Mouse (Mus musculus) thymus, adult 18-20 months (tissue): ENCODE results near the gene Acta2.
"Not testable (repeated sequence)": the region's sequence is repeated elsewhere in the genome, so short reads cannot be mapped to it uniquely, and the experiment has no call there.

ENCODE experiments used
- DNase-seq, 2 experiments: peaks; one replicate each; pipeline ENCODE4 v3.0.0; 2022; ENCODE audit warnings: mixed read lengths in 2 of 2

Gene Acta2

GRCm38 (mm10) chr19:34219260-34219968 is 36.0 kb downstream of the Acta2 start:
- DNase-seq: peak in 1 of 2 experiments; percentile 54

- peak in 1 of 2 experiments; percentile 55 for DNase-seq
Measured at GRCm38 (mm10) chr19:34217761-34218160, 37.6 kb downstream of the Acta2 start.

- peak; percentile 58 to 78 for DNase-seq
Measured at GRCm38 (mm10) chr19:34216956-34217355, 38.4 kb downstream of the Acta2 start.

DNA sequence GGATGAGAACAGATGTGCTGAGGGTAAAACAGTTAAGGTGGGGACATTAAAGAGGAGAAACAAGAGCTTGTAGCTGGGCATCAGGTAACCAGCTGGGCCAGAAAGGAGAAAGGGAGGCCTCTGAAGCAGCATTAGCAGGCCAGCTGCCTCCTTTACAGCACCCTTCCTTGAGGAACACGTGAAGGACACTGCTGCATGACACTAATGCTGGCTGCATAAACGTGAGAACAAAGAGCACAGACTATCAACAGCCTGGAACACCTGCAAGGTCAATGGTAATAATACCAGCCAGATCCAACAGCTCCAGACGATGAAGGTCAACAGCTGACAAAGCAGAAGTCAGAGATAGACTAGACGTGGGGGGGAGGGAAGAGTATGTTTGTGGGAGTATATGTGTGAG is 41.3 kb downstream of the Acta2 start:
- no peak for DNase-seq

DNA sequence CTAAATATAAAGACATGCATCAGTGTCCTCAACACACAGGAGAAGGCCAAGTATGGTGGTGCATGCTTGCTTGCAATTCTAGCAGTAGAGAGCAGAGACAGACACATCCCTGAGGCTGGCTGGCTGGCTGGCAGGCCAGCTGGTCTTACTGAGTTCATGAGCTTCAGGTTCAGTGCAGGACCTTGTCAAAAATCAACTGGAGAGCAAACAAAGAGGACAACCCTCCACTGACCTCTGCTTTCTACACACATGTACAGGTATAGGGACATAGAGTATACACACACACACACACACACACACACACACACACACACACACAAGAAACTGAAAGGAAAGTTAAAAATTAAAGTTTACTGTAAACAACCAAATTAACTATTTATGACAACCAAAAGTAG is 42.1 kb downstream of the Acta2 start:
- no peak for DNase-seq

DNA sequence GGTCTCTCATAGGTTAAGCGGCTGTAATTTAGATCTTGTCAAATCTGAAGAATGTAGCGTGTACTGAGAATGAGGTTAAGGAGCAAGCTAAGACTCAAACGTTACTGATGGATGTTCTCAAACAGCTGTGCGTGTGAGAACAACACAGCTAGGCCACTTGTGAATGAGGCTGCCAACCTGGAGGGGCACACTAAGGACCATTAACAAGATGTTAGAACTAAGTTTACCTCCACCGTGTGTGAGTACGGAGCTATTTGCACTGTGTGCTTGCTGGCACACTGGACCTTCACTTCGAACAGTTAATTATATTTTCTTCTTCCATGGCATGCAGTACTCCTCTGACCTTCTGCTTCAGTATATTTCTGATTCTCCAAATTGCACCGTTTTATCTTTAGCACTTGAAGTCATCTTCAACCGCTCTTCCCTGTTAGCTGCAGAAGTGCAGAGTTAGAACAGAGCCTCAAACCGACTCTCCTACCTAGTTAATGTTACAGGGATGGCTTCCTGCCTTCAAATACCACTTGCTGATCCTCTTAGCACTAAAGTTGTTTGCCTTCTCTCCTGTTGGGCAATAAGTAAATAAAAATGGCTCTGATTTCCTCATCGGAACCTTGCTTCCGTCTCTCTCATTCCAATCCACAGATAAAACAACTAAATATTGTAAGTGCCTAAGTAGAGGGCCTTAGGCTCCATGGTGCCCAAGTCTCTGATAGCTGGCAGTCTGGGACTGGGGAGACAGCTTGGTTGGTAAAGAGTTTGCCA is 42.7 kb downstream of the Acta2 start:
- no peak for DNase-seq

DNA sequence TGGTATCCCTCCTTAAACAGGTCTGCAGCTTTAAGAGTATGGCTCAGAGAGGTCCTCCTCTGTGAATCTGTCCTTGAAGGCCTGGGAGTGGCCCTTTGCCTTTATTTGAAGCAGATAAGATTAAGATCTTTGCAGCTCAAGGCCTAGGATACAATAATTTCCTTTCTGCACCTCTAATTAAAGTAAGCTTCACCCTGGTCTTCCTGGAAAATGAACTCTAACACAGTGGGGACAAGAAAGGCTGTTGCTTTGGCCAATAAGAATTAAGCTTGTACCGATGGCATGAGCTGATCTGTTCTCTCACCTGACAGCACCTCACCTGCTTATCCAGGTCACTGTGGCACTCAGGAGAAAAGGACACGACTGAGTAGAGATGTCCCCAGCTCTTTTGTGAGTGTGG is 44.5 kb downstream of the Acta2 start:
- DNase-seq: no peak

GRCm38 (mm10) chr19:34209930-34210581 is 45.3 kb downstream of the Acta2 start:
- no peak for DNase-seq

DNA sequence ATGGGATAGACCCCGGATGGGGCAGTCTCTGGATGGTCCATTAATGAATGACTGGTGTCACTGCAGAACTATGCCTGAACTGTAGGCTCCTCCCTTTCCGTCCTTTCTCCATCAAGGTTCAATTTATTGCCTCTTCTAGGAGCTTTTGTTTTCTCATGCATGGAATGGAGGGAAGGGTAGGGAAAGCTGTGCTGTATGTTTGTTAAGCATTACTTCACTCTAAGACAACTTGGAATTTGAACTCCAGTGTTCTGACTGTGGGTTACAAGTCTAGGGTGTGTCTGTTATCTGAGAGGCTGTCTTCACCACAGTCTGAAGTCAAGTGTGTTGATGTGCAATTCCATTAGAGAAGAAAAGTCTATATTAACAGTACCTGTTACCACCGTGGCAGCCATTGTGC is 46.4 kb downstream of the Acta2 start:
- no peak for DNase-seq

DNA sequence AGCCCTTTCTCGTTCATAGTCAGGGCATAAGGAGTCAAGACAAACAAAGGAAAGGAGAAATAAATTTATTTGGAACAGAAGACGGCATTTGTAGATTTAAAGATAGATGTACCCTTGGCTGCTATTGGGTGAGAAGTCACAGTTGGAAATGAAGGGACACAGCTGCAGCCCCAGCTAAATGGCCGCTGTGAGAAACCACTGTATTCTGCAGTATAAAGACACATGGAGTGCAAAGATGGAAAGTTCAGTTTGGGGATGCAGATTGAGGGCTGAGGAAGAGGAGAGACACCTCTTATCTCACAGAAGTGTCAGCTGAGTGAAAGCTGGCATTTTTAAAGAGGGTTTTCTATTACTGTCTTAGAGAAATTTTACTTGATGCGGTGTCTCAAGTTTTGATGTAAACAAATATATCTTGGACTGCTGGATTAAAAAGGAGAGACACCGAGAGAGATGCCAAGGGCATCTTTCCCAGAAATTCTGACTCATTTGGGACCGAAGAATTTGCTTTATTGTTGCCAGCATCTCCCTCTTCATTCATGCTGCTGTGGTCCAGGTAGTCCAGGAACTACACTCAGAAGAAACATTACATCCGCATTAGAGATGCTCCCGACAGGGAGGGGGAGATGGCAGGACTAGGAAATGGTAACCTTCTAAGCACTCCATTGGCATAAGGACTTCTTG is 48.5 kb downstream of the Acta2 start:
- DNase-seq: no peak

DNA sequence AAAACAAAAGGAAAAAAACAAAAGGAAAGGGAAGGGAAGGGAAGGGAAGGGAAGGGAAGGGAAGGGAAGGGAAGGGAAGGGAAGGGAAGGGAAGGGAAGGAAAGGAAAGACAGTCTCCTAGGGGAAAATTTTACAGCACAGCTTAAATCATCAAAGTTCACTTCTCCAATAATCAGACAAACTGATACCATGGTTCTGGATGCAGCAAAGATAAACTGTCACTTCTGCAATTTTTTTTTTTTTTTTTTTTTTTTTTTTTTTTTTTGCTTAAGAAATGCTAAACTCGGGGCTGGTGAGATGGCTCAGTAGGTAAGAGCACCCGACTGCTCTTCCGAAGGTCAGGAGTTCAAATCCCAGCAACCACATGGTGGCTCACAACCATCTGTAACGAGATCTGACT is 49.3 kb downstream of the Acta2 start:
- not testable (repeated sequence) for DNase-seq

DNA sequence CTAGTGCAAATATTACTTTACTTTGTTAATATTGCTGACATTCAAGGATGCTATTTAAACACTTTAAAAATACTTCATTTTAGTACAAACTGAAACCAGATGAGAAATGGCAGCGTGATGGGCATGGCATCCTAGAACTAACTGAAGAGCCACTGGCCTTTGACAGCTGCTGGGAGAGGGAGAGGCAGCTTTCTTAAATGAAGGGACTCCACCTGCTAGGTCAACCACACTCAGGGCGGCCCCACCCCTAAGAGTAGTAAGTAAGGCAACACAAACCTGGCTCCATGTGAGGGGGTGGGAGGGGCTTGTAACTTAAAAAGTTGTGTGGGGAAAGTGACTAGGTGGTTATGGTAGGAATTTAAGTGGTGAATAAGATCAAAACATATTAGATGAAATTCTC is 52.7 kb downstream of the Acta2 start:
- no peak for DNase-seq

GRCm38 (mm10) chr19:34199488-34199887 is 55.9 kb downstream of the Acta2 start:
- DNase-seq: no peak

GRCm38 (mm10) chr19:34198901-34199300 is 56.5 kb downstream of the Acta2 start:
- no peak for DNase-seq

GRCm38 (mm10) chr19:34198066-34198465 is 57.3 kb downstream of the Acta2 start:
- no peak for DNase-seq

- no peak for DNase-seq
Measured at GRCm38 (mm10) chr19:34195031-34195430, 60.4 kb downstream of the Acta2 start.

DNA sequence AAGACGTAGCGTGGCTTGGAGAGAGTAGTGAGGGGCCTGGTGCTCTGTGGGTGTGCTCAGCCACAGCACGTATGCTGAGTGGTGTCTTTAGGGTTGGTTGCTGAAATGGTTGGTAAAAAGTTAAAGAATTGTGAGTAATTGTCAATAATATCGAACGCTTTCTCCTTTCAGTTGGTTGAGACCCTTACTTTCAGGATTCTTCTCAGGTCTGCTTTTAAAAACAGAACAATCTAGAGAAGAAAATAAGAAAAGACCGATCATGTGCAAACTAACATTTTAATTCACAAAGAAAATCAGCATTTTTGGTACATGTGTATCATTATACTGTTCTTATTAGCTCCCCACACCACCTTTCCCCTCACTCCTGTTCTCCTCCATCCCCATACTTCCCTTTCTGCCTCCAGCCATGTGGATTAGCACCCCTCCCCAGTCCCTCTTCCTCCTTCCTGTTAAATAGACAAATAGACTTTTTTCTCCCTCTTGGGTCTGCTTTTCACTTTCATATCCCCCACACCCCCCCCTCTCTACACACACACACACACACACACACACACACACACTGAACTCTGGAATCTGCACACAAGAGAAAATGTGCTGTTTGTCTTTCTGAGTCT is 61.2 kb downstream of the Acta2 start:
- no peak for DNase-seq

DNA sequence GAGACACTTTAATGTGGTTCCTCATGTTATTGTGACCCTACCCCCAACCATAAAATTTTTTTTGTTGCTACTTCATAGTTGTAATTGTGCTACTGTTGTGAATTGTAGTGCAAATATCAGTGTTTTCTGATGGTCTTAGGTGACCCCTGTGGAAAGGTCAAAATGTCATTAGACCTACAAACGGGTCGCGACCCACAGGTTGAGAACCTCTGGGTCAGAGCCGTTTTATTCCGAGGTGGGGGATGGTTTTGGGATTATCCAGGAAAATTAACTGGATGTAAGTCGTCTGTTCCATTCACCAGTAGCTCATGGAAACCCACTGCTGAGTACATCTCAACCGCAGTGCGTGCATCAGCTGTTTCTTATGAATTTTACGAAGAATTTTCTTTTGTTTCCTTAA is 61.7 kb downstream of the Acta2 start:
- no peak for DNase-seq

DNA sequence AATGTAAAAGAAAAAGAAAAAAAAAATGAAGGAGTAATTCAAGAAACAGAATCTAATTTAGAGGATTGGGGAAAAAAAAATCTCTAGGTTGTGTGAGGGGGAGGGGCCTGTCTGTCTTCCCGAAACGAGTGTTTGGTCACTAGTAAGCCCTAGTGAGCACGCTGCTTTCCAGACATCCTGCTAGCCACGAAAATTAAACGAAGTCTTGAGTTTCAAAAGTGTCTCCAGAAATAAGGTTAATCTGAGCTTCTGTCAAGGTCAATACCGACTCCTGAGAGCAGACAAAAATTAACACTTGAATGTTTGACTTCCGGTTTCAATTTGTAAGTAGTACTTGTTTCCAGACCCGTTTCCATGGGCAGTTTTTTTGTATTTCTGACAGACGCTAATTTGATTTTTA is 62.2 kb downstream of the Acta2 start:
- no peak for DNase-seq

GRCm38 (mm10) chr19:34192008-34192963 is 63.1 kb downstream of the Acta2 start, which contains the start of gene Stambpl1:
Gene Stambpl1, plus strand, starts transcription at chr19:34192229.
- DNase-seq: peak; percentile 83 to 88

DNA sequence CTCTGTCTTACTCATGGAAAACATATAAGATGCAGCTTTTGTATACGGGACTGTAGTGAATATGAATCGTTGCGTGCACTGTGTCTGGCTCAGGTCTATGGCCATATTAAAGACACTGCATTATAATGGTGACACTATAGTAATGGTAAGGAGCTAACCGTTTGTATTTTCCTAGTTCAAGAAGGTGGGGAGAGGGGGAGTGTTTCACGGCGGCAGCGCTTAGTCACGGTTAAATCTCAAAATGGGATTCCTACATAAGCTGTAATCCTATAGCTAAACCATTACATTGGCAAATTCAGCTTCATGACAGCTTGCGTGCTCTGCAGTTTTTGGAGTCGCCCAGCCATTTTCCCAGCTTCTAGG is 63.8 kb downstream of the Acta2 start:
- no peak for DNase-seq
